Mouse (Mus musculus) layer of hippocampus, adult 11-12 months (tissue): ENCODE data around the gene Aftph.
"Not testable (repeated sequence)": the region's sequence is repeated elsewhere in the genome, so short reads cannot be mapped to it uniquely, and the experiment has no call there.

Experiments used
- DNase-seq: peaks from one replicate; pipeline ENCODE4 v3.0.0; 2022; ENCODE audit warnings: low spot score

Aftph gene

GRCm38 (mm10) chr11:20741201-20742100, at the start of gene Aftph:
TSS of gene Aftph (minus strand) at chr11:20741589.
- peak; percentile 97 for DNase-seq

GRCm38 (mm10) chr11:20789015-20789414, 47.6 kb upstream of the Aftph start:
- no peak for DNase-seq

GRCm38 (mm10) chr11:20788070-20788469, 46.7 kb upstream of the Aftph start:
- no peak for DNase-seq

GRCm38 (mm10) chr11:20786191-20786590, 44.8 kb upstream of the Aftph start:
- DNase-seq, result no peak

- DNase-seq, result no peak
Observed at GRCm38 (mm10) chr11:20785186-20785585, 43.8 kb upstream of the Aftph start.

GRCm38 (mm10) chr11:20784776-20785175, 43.4 kb upstream of the Aftph start:
- no peak for DNase-seq

- no peak for DNase-seq
Observed at GRCm38 (mm10) chr11:20783467-20783866, 42.1 kb upstream of the Aftph start.

GRCm38 (mm10) chr11:20782620-20783019, 41.2 kb upstream of the Aftph start:
- DNase-seq, result no peak

GRCm38 (mm10) chr11:20780312-20780711, 38.9 kb upstream of the Aftph start:
- DNase-seq, result no peak

- DNase-seq, result no peak
Observed at GRCm38 (mm10) chr11:20778861-20779563, 37.6 kb upstream of the Aftph start.

- DNase-seq, result no peak
Observed at GRCm38 (mm10) chr11:20778298-20778697, 36.9 kb upstream of the Aftph start.

GRCm38 (mm10) chr11:20776668-20777067, 35.3 kb upstream of the Aftph start:
- no peak for DNase-seq

- DNase-seq, result no peak
Observed at GRCm38 (mm10) chr11:20772642-20773041, 31.3 kb upstream of the Aftph start.

- not testable (repeated sequence) for DNase-seq
Observed at GRCm38 (mm10) chr11:20771827-20772226, 30.4 kb upstream of the Aftph start.

GRCm38 (mm10) chr11:20761984-20762383, 20.6 kb upstream of the Aftph start:
- not testable (repeated sequence) for DNase-seq

GRCm38 (mm10) chr11:20750573-20750972, 9.2 kb upstream of the Aftph start:
- no peak for DNase-seq

GRCm38 (mm10) chr11:20743353-20743752, 2.0 kb upstream of the Aftph start:
- DNase-seq, result no peak

- DNase-seq, result peak; percentile 76
Observed at GRCm38 (mm10) chr11:20742361-20742897, 1.0 kb upstream of the Aftph start.

- peak; percentile 45 for DNase-seq
Observed at GRCm38 (mm10) chr11:20740481-20741200, 748 bp downstream of the Aftph start.

- no peak for DNase-seq
Observed at GRCm38 (mm10) chr11:20734066-20734465, 7.3 kb downstream of the Aftph start.

- DNase-seq, result no peak
Observed at GRCm38 (mm10) chr11:20733486-20734030, 7.8 kb downstream of the Aftph start.

- no peak for DNase-seq
Observed at GRCm38 (mm10) chr11:20729403-20729802, 12.0 kb downstream of the Aftph start.
